Mouse (Mus musculus): ENCODE data around the gene Med16. TPM values are rescaled to one million over a fixed set of nuclear protein-coding genes. Genes with fewer than 3 reads are reported as not detected.

The Med16 gene
- 10 to 100 TPM; 50.4 to 56.7 TPM for total RNA-seq (2021)
- long read RNA-seq, experiment 1, transcript Med16-204 (15 exons, 2,950 nt) = major isoform, 45 of 58 reads
- long read RNA-seq, experiment 1, partial matches to known transcripts = 6 of 58 reads
- long read RNA-seq, experiment 1, other reads (novel, unspliced or antisense) = 4 of 58 reads
- long read RNA-seq, experiment 2, transcript Med16-204 (15 exons, 2,950 nt) = major isoform, 13 of 25 reads
- long read RNA-seq, experiment 2, partial matches to known transcripts = 5 of 25 reads
- long read RNA-seq, experiment 2, other reads (novel, unspliced or antisense) = 6 of 25 reads

DNA sequence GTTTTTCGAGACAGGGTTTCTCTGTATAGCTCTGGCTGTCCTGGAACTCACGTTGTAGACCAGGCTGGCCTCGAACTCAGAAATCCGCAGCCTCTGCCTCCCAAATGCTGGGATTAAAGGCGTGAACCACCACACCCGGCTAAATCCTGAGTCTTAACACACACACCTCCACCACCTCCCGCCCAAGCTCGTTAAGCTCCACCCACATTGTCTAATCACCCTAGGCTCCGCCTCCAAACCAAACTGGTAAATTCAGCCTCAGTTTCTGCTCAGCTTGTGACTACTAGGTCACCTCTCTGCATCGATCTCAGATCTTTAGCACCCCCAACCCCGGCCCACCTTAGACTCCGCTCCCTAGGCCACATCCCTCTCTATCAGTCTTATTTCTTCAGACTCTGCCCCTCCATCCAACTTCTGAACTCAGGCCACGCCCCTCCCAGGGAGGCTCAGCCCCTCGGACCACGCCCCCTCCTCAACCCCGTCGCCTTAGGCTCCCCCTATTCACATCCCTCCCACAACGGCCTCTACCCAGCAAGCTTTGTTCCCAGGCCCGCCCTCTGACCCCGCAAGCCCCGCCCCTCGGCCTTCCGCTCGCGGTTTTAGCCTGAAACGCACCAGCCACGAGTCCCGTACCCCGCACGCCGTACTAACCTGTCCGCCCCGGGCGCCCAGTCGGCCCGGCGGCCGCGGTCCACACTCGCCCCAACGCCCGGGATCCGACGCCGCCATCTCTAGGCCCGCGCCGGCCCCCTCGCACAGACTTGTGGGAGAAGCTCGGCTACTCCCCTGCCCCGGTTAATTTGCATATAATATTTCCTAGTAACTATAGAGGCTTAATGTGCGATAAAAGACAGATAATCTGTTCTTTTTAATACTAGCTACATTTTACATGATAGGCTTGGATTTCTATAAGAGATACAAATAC is at the start of gene Med16:
Gene Med16, minus strand, starts transcription at position 757 of the 925 bp plus-strand sequence.
- peak; percentile 97 for DNase-seq

- peak; percentile 85 to 94 for DNase-seq
Observed at GRCm38 (mm10) chr10:79958140-79958816, 49.6 kb upstream of the Med16 start.

DNA sequence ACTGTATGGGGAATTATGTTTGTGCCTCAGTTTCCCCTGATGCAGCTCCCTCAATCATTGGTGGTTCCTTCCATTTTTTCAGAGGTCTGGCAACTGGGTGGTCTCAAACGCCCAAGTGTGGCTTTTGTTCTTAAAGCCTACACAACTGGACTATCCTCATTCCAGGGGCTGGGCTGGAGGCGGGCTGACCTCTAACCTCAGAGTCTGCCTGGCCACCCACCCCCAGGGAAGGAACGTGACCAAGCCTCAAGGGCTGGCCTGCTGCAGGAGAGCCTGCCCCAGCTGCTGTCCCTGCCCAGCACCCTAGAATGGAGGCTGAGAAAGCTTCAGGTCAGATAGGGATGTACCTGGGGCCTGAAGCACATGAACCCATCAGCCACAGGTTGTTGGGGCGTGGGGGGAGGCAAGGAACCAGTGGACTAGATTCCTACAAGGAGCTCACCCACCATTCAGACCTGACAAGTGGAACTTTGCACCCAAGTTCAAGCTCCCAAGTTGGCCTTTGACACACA is 48.0 kb upstream of the Med16 start:
- no peak for DNase-seq

GRCm38 (mm10) chr10:79955691-79956090 is 47.0 kb upstream of the Med16 start:
- no peak for DNase-seq

DNA sequence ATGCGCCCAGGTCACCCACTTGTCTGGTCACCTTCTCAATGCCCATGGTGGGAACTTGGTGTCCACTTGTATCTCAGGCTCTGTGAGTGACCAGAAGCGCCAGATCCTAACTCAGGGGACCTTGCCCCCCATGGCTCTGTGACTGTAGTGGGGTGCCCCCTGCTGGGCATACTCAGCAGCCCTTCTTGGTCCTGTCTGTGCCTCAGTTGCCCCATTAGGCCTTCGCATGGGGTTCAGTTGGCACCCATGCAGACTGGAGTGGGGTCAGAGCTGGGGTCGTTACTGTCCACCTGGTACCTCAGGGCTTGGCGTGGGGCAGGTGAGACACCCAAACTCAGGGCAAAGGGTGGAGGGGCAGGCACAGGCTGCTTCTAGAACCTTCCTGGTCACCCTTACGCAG is 45.2 kb upstream of the Med16 start:
- DNase-seq = peak in 1 of 2 experiments; percentile 59

DNA sequence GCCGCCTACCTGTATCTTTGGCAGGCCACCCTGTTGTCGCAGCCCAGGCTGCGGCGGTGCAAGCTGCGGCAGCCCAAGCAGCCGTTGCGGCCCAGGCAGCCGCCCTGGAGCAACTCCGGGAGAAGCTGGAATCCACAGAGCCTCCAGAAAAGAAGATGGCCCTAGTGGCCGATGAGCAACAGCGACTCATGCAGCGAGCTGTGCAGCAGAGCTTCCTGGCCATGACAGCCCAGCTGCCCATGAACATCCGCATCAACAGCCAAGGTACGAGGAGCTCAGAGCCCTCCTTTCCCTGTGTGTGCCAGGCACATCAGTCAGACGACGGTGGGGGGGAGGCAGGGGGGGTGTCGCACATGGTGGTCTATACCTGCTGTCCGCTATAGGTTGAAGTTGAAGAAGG is 41.9 kb upstream of the Med16 start:
- no peak for DNase-seq

GRCm38 (mm10) chr10:79949873-79950272 is 41.1 kb upstream of the Med16 start:
- DNase-seq = no peak

GRCm38 (mm10) chr10:79947502-79947901 is 38.8 kb upstream of the Med16 start:
- no peak for DNase-seq

DNA sequence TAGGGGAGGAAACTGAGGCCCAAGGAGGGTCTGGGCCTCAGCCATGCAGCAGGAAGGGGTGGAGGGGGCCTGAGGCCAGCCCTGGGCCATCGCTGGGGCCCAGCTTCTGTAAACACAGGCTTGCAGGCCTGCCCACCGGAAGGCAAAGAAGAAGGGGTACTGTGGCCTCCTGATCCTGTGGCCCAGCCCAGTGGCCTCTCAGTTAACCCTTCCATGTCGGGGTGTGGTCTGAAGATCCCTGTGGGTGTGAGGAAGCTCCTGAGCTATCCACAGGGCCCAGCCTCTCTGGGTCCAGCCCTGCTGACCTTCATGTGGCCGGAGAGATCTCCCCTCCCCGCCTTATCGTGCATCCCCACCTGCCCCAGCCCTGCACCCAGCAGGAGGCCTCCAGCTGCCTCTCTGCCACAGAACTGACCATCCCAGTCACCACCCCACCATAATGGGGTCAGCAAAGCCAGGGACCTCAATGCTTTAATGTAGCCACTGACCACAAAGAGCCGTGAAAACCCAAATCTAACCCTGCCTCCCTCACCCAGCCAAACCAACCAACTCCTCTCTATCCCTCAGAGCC is 38.1 kb upstream of the Med16 start:
- DNase-seq = no peak

DNA sequence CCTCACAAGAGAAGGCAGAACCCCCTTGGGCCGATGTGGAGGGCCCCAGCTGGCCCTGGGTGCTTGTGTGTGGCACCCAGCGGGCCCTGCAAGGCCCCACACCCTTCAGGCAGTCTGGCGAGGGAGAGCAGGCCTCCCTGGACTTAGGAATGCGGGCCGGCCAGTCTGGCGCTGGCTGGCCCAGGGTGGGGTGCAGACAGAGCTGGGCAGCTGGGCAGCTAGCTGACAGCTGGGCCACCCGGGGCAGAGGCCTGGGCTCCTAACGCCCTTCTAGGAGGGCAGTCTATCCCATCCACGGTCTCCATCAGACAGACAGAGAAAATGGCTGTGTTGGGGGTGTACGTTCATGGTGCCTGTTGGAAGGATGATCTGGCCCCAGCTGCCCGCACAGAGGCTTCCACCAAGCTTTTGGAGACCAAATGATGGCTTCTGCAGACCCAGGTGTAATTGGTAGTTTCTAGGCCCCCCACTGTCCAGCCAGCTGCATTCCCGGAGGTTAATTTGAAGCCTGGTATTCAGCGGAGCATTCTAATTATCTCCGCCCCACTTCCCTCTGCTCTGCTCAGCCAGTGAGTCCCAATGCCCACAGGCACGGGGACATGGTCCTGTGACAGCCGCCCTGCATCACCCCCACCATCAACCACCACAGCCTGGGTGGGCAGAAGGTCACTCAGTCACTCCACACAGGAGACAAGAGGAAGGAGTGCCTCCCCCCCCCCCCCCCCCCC is 36.9 kb upstream of the Med16 start:
- no peak for DNase-seq

DNA sequence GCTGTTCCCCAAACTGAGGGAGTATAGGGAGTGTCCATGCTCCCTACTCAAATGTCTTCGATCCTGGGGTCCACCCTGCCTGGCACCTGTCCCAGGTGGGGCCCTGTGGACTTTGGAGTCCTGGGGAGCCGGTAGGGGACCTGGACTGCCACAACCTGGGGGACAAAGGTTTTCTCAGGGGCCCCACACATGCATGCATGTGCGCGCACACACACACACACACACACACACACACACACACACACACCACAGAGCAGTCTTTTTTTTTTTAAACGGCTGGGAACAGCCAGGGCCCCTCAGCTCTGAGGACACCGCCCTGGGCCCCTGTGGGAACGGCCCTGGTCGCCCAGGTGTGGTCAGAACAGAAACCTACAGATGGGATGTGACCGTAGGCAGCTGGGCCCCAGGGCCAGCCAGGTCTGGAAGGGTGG is 34.8 kb upstream of the Med16 start:
- no peak for DNase-seq

GRCm38 (mm10) chr10:79942988-79943387 is 34.3 kb upstream of the Med16 start:
- DNase-seq = no peak

DNA sequence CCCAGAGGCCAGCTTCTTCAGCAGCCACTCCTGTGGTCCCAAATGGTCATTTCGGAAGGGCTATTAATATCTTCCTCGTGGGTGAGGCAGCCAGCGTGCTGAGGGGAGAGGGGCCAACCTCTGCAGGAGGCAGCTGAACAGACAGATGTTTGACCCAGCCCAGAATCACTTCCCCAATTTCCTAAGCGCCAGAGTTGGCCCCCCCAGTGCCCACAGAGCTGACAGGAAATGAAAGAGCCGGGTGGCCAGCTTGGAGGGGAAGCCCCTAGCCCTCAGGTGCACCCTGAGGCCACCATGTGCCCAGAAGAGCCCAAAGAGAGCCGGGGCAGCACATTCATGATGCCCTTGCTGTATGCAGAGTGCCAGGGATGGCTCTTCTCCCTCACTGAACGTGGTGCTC is 32.0 kb upstream of the Med16 start:
- peak in 1 of 2 experiments; percentile 79 for DNase-seq

DNA sequence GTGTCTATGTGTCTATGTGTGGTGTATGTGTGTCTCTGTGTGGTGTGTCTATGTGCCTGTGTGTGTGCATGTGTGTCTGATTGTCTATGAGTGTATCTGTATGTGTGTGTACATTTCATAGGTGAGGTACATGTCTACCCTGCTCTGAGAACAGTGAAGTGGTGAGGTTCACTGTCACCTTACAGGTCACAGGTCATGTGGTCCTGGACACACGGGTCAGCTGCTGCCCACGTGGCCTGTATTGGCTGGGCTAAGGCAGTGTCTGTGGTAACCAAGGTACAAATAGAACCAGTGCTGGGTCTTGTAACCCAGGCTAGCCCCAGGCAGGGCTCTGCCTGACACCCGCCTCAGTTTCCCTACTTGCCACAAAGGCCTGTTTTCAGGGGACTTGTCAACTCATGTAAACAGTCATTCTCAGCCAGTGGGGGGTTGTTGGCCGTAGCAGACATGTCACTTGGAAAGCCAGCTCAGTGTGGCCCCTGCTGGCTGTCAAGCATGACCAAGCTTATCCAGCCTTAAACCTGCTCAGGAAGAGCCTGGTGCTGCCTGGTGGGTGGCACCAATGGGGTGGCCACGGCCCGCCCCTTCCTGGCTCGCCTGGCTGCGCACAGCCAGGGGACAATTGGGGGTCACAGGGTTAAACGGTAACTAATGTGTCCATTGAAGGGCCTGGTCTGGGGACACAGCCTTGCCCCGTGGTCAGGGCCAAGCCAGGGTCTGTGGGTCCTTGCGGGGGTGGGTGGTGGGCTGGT is 29.2 kb upstream of the Med16 start:
- DNase-seq = no peak

GRCm38 (mm10) chr10:79936911-79937441 is 28.3 kb upstream of the Med16 start:
- peak; percentile 85 to 90 for DNase-seq

GRCm38 (mm10) chr10:79936284-79936910 is 27.7 kb upstream of the Med16 start:
- DNase-seq = no peak

GRCm38 (mm10) chr10:79934794-79935569 is 26.3 kb upstream of the Med16 start:
- DNase-seq = peak; percentile 38 to 40

GRCm38 (mm10) chr10:79934272-79934721 is 25.6 kb upstream of the Med16 start:
- peak; percentile 93 to 95 for DNase-seq

- DNase-seq = no peak
Observed at GRCm38 (mm10) chr10:79933861-79934260, 25.1 kb upstream of the Med16 start.
